Mouse (Mus musculus): ENCODE data around the gene Cnot8. TPM values are rescaled to one million over a fixed set of nuclear protein-coding genes. Genes with fewer than 3 reads are reported as not detected.

The Cnot8 gene
- total RNA-seq, 2 experiments from 2014 or later = 73.9 to 114 TPM

DNA sequence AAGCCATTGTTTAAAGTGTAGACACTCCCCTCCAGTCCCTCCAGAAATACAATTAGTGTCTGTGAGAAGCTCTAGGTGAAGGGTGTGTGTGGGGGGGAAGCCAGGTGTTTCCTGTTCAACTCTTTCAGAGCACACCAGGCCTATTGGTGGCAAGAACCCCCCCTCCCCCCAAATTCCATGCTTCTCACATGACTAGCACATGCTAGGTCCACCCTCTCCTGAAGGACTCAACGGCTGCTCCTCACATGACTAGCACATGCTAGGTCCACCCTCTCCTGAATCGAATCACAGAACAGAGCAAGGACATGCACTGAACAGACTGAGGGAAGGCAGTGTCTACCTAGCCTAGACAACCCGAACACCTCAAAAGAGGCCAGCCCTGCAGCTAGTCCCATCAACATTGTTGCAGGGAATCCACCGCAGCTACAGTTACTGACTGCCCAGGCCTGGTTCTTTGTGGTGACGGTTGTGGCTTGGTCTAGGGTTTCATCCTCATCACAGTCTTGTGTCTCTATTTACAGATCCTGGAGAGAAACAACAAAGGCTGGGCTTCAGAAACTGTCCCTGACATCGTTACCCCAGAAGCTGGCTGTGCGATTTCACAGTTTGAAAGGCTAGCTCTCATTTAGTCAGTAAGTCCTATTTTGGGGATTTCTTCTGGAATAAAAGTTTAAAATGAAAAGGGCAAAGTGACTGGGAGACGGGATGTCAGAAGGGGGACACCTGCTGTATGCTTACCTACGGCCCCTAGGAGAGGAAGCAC lies 1.2 kb upstream of the Cnot8 start:
- no peak for ATAC-seq (replicated peaks; ENCODE audit: poor library complexity)

DNA sequence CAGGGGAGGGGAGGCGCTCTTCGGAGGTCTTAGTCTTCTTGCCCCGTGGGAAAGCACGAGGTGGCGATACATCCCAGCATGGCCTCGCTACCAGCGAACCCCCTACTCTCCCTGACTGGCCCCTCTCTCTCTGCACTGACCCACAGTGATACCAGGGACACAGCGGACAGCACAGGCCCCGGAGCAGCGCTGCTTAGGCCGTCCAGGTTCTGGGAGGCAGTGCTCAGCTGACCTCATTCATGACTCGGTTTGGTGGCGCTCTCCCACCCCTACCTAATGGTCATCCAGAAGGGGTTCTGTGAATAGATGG lies 654 bp upstream of the Cnot8 start:
- ATAC-seq (replicated peaks; ENCODE audit: poor library complexity) = no peak

DNA sequence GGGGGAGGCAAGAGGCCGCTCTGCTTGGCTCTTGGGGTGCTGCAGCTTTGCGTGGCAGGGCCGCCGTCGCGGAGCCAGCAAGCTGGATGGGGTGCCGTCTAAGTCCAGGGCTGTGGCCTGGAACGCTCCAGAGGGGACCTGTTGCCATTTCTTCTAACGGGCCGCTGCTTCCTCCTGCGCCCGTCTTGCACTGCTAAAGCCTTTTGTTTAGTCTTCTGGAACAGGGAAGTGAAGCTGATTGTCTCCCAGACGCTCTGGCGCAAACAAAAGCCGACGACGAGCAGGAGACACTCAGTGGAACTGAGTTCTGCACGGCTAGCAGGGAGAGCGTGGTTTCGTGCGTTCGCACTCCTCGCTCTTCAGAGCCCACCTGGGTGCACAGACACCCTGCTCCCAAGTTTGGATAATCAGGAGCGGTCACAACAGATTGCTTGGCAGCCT lies 418 bp downstream of the Cnot8 start:
- ATAC-seq (replicated peaks; ENCODE audit: poor library complexity) = peak; percentile 49

DNA sequence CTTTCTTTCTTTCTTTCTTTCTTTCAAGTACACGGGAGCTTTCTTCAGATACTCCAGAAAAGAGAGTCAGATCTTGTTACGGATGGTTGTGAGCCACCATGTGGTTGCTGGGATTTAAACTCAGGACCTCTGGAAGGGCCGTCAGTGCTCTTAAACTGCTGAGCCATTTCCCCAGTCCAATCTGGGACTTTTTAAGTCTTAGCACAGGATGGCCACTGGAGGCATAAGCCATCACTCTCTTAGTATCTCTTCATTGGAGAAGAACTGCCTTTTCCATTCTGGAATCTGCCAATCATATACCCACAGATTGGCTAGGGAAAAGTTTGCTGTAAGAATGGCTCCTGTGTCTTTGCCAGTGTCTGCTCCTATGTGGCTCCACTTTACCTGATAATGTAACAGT lies 3.1 kb downstream of the Cnot8 start:
- no peak for ATAC-seq (replicated peaks; ENCODE audit: poor library complexity)

DNA sequence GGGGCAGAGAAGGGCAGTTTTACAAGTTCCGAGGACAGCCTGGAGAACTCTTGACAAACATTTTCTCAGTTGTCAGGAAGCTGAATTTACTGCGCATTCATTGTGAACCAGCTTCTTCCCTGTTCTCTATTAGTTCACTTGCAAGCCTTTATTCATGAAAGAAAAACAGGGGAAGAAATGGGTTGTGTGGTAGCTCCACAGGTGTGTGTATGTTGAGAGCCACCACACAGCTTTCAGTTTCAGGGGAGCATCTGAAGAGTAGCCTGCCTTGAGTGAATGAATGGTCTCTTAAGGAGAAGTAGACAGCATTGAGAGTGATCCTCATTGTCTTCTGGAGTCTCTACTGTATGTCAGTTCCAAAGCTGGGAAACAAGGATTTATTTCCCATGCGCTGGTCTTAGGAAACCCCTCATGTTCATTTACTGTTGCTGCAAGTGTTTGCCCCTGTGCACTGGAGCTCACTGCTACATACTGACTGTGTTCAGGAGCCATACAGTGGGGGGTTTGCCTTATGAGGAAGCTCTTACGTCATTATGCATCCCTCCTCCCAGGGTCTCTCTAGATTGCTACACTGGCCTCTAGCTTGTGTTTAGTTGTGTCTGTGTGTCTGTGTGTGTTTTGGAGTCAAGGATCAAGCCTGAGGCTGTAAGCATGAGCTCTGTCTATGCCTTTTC lies 3.8 kb downstream of the Cnot8 start:
- ATAC-seq (replicated peaks; ENCODE audit: poor library complexity) = no peak

DNA sequence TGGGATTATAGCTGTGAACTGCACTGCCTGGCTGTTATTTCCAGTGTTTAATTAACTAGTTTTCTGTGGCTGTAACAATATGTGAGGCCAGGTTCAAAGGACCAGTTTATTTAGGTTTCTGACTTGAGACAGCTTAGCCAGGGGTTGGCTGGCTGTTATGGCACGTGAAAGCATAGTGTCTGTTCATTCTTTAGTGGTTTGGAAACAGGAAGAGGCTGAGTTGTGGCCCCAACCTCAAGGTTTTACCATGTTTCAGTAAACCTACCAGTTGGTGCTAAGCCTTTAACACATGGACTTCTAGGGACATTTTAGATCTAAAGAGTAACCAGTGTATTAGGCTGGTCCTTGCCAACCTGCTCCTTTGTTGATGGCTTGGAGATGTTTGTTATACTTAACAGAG lies 12.6 kb downstream of the Cnot8 start:
- peak; percentile 69 for ATAC-seq (replicated peaks; ENCODE audit: poor library complexity)

DNA sequence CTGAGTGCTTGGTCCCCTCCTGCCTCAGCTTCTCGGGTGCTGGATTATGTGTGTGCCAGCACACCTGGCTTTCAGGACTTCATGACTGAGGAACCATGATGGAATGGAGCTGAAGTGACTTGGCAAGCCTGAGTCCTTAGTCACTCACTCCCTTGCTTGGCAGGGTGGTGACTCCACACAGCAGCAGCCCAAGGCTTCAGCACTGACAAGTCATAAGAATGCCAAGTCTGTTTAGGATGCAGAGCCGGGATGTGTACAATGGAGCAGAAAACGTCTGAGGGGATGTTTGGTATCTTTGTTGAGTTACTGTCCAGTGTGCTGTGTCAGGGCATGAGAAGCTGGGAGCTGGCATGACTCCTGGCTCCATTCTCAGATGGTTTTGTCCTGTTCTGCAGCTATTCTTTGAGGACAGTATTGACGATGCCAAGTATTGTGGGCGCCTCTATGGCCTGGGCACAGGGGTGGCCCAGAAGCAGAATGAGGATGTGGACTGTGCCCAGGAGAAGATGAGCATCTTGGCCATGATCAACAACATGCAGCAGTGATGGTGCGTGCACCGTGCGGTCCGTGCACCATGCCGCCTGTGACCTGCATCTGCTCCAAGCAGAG lies 13.2 kb downstream of the Cnot8 start:
- ATAC-seq (replicated peaks; ENCODE audit: poor library complexity) = no peak

DNA sequence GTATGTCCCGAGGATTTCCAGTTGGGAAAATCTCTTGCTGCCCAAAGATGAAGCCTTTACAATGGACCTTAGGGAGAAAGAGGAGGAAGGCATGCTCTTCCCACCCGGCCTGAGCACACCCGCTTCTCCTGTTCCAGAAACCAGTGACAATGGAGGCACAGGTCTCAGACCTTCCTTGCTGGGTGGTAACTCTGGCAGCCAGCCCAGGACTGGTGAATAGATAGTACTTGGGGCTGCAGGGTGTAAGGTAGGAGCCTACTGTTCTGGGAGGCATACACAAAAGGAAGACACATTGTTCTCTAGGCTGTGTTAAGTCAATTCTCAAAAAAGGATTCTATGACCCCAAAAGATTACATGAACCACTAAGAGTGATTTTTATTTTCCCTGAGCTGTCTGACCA lies 16.7 kb downstream of the Cnot8 start:
- peak; percentile 65; the same call in 1 of the 2 replicates for ATAC-seq (replicated peaks; ENCODE audit: poor library complexity)

DNA sequence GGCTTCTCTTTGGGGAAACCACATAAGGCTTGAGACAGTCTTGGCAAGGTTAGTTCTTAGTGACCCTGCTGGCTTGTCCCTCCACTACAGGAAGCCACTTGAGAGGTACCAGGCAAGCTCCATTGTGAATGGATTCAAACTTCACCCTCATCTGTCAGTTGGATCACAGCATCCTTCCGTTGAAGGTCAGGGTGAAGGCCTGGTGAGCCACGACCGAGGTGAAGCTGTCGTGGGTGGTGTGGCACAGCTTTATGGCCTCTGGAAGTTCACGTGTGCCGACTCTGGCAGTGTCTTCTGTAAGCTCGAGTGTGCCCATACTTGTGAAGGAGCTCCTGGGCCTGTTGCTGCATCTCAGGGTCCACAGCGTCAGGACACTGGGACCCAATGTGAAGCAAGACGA lies 17.4 kb downstream of the Cnot8 start:
- no peak for ATAC-seq (replicated peaks; ENCODE audit: poor library complexity)

DNA sequence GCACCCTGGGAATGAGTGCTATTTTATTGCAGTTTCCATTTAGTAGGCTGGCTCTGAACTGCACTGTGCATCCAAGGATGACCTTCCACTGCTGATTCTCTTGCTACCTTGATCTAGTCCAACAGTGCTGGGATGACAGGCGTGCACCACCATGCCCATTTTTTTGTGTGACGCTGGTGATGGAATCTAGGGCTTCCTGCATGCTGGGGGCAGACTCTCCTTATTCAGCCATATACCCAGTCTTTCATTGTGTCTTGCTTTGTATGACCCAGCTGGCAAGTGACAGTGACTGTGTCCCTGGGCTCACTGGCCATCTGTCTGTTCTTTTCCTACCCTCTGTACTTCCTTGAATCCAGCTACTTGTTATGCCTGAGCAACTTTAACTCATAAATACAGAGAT lies 19.8 kb downstream of the Cnot8 start:
- no peak for ATAC-seq (replicated peaks; ENCODE audit: poor library complexity)

DNA sequence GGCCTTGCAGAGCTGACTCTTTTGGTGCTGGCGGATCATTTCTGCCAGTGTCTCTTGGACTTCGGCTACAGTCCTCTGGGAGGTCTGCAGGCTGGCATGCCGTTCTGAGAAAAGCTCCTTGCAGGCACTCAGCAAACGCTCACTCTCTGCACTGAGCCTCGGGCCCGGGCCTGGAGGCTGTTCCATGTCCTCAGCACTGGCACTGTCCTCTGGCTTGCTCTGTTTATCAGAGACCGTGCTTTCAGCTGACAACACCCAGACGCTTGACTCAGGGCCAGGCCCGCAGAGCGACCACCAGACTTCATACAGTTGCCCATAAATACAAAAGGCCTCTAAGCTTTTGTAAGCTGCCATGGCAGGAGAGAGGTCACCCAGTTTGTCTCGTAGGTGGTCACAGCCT lies 21.1 kb downstream of the Cnot8 start:
- no peak for ATAC-seq (replicated peaks; ENCODE audit: poor library complexity)

DNA sequence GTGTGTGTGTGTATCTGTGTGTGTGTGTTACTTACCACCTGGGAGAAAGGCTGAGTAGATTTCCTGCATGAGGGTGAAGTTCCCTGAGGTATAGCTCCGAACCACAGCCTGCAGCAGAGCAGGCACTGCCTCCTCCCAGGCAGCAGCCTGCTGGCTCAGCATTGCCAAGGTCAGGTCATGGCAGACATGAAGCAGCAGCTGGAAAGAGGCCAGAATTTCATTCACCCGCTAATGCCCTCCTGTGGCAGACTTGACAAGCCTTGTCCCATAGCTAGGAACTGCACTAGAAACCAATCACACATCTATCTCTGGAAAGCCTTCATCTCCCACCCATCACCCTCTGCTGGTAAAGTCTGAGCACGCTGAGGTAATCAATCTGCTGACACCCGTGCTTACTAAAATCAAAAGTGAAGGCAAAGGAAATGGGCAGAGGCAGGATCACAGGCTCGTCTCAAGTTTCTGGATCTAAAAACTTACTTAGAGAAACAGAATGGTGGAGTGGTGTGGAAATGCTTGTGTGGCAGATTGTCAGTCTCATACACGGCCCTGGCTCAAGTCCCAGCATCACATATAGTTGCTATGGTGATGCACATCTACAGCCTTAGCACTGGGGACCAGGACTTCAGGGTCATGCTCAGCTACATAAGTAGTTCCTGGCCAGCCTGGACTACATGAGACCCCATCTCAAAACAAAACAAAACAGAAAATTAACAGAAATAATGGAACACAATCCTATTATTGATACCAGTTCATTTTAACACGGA lies 22.6 kb downstream of the Cnot8 start:
- peak; percentile 58 for ATAC-seq (replicated peaks; ENCODE audit: poor library complexity)

DNA sequence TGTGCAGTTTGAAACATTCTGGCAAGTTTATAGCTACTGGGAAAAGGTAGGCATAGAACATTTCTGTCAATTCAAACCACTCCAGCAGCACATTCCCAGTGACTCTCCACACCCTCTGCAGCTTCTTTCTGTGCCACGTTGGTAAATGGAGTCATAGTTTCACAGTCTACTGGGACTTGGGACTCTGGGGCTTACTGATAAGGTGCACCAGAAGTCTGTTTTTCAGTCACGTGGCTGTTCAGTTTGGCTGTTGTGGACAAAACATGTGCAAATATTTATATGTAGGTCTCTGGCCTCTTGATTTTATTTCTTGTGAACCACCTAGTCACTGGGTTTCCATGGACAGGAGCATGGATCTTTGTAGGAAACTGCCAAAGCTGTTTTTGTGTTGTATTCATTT lies 23.6 kb downstream of the Cnot8 start:
- peak; percentile 83 for ATAC-seq (replicated peaks; ENCODE audit: poor library complexity)

DNA sequence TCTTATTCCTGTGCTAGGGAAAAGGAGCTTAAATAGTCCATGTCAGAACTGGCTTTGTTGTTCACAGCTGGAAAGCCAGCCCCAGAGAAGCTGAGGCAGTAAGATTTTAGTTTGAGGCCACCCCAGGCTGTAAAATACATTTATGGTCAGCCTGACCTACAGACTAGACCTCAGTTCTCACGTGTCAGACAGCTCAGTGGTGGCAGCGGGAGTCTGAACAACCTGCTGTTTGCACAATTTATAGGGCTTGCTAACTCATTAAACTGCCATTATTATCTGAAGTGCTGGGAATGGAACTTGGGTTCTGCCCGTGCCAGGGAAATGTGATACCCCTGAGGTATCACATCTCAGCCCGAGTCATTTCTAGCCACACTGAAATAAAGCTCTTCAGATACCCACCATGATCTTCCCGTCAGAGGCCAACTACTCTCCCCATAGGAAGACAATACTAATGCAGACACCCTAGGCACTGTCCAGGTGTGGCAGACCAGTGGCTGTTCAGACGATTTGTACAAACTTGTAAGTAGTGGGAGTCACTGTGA lies 25.4 kb downstream of the Cnot8 start:
- no peak for ATAC-seq (replicated peaks; ENCODE audit: poor library complexity)

DNA sequence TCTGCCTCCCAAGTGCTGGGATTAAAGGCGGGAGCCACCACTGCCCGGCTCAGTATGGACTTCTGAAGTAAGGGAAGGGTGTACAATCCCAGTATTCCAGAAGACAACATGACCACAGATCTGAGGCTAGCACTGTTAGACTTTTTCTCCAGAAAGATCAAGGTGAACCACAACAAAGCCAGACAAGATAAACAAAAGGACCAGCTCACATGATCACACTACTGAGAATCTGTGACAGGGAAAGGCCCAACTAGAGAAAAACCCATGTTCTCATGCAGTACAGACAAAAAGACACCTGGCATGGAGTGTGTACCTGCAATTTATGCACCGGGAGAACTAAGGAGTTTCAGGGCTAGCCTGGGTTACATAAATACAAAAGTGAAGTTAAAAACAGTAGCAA lies 28.1 kb downstream of the Cnot8 start:
- no peak for ATAC-seq (replicated peaks; ENCODE audit: poor library complexity)

DNA sequence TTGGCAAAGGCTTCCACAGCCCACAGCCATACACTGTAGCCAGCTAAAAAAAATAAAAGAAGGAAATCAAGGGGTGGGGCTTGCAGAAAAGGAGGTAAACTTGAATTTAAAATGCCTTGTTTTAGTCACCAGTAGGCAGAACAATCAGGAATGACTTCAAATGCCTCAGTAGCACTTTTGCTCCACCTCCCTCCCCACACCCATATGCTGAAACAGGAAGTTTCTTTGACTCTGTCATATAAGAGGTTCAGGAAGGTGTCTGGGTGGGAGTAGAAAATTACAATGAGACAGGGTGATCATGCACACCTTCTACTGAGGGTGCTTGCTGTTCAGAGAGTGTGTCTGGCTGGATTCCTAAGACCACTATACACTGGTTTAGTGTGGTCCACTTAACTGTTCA lies 30.9 kb downstream of the Cnot8 start:
- ATAC-seq (replicated peaks; ENCODE audit: poor library complexity) = 0 out of 2 replicates have a peak, but pooled peaks have one; percentile 29

DNA sequence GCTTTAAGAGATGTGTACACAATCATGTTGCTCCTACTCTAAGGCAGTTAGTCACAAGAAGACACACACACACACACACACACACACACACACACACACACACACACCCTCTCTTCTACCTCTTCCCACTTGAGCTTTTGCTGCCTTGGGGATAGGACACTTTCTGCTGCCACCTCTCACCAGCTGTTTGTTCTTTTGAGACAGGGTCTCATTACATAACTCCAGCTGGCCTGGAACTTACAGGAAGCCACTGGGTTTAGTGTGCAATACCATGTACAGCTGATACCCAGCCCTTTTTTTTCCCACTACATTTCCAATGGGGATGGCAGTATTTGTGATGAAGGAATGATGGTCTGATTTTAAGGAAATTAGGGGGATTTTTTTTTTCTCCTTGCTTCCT lies 31.3 kb downstream of the Cnot8 start:
- peak; percentile 29; the same call in 1 of the 2 replicates for ATAC-seq (replicated peaks; ENCODE audit: poor library complexity)

DNA sequence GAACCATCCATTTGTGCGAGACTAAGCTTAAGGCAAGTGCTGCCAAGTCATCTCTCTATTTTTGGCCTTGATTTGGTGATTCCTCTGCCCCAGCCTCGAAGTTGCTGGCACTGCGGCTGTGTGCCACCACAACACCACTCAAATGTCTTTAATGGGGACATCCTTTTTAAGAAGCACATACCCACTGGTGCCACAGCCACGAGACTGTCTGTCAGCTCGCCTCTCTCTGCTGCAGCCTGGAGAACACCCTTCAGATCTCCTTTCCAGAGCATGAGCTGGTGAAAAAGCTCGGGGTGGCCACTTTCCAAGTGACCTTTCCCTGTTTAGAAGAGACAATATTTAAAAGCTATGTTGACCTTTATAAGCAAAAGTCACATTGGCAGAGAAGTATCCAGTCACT lies 32.7 kb downstream of the Cnot8 start:
- ATAC-seq (replicated peaks; ENCODE audit: poor library complexity) = no peak

DNA sequence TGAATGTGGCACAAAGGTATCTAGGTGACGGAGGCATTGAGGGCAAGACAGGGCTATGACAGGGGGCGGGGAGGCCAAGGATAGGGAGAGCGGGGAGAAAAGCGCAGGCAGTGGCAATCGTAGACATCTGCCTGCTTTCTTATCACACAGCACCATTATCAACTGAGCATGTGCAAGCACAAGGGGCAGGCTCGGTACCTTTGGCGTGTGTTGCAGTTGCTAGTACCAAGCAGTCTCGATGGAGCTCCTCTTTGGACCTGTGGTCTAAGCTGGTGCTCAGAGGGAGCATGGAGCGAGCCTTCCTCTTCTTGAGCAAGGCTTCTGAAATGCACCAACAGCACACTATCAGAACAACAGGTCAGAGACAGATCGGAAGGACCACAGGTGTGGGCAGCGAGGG lies 34.9 kb downstream of the Cnot8 start:
- ATAC-seq (replicated peaks; ENCODE audit: poor library complexity) = no peak

DNA sequence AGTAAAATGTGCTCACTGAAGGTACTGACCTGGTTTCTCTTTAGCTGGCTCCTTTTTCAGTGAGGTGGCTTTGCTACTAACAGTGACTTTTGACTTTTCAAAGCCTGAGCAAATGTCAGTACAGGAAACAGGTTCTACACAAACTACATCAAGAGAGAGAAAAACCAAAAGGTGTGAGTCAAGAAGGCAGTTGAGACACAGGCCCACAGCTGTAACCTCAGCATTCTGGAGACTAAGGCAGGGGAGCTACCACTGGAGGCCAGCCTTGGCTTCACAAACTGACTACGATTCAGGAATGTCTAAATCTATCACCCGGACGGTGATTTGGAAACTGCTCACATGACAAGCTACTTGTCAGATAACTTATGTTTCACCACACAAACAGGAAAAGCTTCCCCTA lies 35.5 kb downstream of the Cnot8 start:
- ATAC-seq (replicated peaks; ENCODE audit: poor library complexity) = no peak

DNA sequence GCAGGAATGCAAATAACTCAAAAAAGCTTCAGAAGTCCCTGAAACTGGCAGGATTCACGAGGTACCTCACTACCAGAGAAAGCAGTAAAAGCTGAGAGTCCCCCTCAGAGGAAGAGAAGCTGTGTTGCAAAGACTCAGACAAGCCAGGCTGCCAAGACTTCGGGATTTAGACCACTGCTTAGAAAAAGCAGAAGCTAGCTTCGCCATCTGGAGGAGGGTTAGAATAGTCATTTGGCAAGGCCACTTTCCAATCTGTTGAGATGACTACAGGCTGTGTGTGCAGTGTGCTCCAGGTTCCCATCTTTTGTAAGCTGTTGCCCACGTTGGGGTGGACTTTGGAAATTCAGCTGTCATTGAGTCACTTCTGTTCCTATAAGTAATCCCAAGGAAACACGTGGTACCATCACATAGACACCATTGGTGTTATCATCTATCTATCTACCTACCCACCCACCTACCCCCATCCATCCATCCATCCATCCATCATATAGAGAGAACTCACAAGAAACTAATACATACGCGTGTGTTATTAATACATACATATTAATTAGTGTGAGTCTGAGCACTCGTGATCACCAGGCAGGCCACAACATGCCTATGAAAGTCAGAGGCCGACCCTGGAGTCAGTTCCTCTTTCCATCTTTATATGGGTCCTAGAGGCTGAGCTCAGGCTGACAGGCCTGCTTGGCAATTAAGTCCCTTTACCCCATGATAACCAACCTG lies 39.9 kb downstream of the Cnot8 start:
- ATAC-seq (replicated peaks; ENCODE audit: poor library complexity) = peak; percentile 65

Data from megakaryocyte progenitor cell, adult 5-6 weeks (primary cell).